Mouse (Mus musculus) E14TG2a.4 (cell line): ENCODE measurements around the gene Pkmyt1.

Experiments
- CTCF ChIP-seq: conservative IDR thresholded peaks from 2 replicates; pipeline ENCODE4 v1.5.1; 2014; ENCODE audit warnings: low read length
- POU5F1 ChIP-seq: IDR thresholded peaks from 2 replicates; pipeline ENCODE4 v1.6.1; 2014; ENCODE audit warnings: low read length, borderline replicate concordance

DNA sequence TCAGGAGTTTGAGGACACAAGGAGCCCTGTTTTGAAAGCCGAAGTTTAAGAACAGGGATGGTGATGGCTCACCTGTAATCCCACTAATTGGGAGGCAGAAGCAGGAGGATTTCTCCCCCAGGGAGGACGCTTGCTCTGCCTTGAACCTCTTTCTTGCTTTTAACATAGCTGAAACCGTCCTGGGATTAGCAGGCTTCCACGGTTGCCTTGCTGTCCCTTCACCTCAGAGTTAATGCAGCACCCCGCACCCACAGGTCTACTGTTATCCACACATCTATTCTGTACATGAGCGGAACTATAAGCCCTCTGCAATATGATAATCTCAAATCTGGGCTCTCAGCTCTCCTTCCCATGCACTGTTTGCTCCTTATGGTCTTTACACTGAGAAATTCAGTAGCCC lies 47.5 kb downstream of the Pkmyt1 start:
- no peak for TF ChIP-seq POU5F1
- TF ChIP-seq CTCF: no peak
